Mouse (Mus musculus) ovary, adult 2 months (tissue): Measurements from ENCODE around the gene Hace1. TPM values are rescaled to one million over a fixed set of nuclear protein-coding genes. Genes with fewer than 3 reads are reported as not detected.

Experiments
- polyA plus RNA-seq: library from polyadenylated mRNA; depleted of rRNA; stranded (reverse); fragments of >200 nt; gene quantifications from 2 replicates; pipeline ENCODE4 v1.2.3, GENCODE M21; 2012; rRNA removed

Gene Hace1
- 9.2 and 9.8 TPM in 2 replicates for polyA plus RNA-seq

GRCm38 (mm10) chr10:45577731-45578297 lies at the start of gene Hace1:
TSS of gene Hace1 (plus strand) at chr10:45577829.

Other genes with a start within 250 kb of the Hace1 start
- gene Bves, start 242.1 kb upstream of the Hace1 start, polyA plus RNA-seq: 3.4 and 4.6 TPM in 2 replicates
- gene Lin28b, start 91.4 kb upstream of the Hace1 start, polyA plus RNA-seq: not detected in 2 replicates